Mouse (Mus musculus) cerebellum, adult 2 months (tissue): ENCODE measurements around the gene Smg6.

ENCODE experiments used
- CTCF ChIP-seq: fragments of 200-500 bp; IDR thresholded peaks from 2 replicates; pipeline ENCODE4 v1.5.1; 2011; ENCODE audit warnings: low read depth, mild to moderate bottlenecking, control low read depth, low read length, moderate library complexity, borderline replicate concordance; ENCODE audit not compliant: insufficient read depth
- POLR2A ChIP-seq: fragments of 200-500 bp; IDR thresholded peaks from 2 replicates; pipeline ENCODE4 v1.6.1; 2011; ENCODE audit warnings: low read length, control low read depth, borderline replicate concordance; ENCODE audit not compliant: insufficient read depth

- no peak for TF ChIP-seq CTCF
- TF ChIP-seq POLR2A: no peak
Measured at GRCm38 (mm10) chr11:75178011-75178410, 252.4 kb downstream of the Smg6 start.
